Mouse (Mus musculus): ENCODE measurements around the gene Tmx4.

Tmx4 gene

GRCm38 (mm10) chr2:134554221-134554727 is 89.7 kb downstream of the Tmx4 start, which contains the start of gene Hao1:
Gene Hao1 (minus strand): TSS chr2:134554368.
- no peak for DNase-seq

- no peak for DNase-seq
These were observed 91.6 kb downstream of the Tmx4 start for GRCm38 (mm10) chr2:134552358-134552757.

- peak; percentile 49 to 55 for DNase-seq
These were observed 94.2 kb downstream of the Tmx4 start for GRCm38 (mm10) chr2:134549770-134550169.

GRCm38 (mm10) chr2:134545116-134545515 is 98.8 kb downstream of the Tmx4 start:
- DNase-seq, result no peak

- no peak for DNase-seq
These were observed 99.5 kb downstream of the Tmx4 start for GRCm38 (mm10) chr2:134544321-134545065.
